Mouse (Mus musculus): ENCODE results near the gene Gm14137.
A peak's percentile ranks its signal among the peaks of the same experiment; 100 is the strongest.

Gene Gm14137

DNA sequence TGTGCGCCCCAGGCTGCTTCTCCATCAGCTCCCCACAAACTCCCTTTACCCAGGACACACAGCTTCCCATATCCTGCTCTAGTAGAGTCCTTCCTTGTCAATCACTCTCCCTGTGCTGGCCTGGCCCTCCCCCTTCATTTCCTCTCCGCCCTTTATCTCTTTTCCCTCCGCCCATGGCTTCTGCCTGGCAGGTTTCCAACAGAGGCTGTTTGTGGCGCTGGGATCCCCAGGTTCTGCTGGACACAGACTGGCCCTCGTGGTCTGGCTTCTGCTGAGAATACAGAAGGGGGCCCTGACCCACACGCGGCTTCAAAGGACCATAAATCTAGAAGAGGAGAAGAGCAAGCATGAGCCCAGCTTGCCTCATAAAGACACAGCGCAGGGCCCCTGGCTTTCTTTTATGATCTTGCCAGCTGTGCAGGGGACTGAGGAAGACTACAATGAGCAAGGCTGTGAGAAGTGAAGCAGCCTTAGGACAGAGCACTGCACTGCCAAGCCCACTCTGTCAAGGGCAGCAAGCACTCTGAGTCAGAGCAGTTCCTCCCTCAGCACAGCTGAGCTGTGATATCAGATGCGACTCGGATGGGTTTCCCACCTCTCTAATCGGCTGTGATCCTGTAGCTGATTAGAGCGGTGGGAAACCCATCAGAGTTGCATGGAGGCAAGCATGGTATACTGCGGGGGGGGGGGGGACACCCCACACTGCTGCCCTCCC, 1.3 kb upstream of the Gm14137 start:
- peak; percentile 70 for DNase-seq (ENCODE audit: inconsistent ontology term)

DNA sequence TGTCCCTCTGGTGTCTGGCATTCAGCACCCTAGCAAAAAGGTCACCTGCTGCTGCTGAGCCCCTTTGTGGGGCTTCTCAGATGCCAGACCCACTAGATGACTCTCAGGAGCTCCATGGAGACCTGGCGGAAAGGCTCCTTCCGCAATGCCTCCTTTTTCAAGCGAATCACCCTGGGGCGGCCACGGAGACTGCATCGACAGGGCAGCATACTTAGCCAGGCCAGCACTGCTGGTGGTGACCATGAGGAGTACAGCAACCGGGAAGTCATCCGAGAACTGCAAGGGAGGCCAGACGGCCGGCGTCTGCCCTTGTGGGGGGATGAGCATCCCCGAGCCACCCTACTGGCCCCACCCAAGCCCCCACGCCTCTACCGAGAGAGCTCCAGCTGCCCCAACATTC, 557 bp downstream of the Gm14137 start:
- no peak for DNase-seq (ENCODE audit: inconsistent ontology term)

DNA sequence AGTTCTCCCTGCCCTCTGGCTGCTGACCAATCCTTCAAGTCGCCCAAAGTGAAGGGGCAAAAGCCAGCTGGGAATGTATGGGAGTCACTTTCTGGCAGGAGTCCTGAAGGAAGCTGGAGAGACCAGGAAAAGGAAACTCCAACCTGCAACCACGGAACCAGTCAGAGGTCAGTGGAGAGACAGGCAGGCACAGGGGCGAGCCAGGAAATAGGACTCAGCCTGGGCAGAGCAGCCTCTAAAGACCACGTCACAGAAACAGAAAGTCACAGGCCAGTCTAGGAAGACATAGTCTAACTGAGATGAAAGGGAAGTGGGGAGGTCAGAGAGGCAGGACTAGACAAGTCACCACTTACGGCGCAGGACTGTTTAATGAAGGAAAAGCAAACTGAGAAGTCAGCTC, 1.3 kb downstream of the Gm14137 start:
- DNase-seq (ENCODE audit: inconsistent ontology term), result no peak

DNA sequence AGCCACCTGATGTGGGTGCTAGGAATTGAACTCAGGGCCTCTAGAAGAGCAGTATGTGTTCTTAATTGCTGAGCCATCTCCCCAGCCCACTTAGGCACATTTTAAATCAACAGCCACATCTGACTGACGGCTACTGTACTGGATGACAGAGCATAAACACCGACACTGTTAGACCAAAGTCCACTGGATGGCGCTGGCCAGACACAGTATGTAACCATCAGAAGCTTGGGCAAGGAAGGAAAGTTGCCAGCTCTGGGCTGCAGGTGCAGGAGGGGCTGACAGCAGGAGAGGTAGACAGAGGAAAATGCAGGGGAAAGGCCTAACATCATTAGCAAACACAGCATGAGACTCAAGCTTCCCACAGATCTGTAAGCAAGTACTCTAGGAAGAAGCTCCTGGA, 2.5 kb downstream of the Gm14137 start:
- DNase-seq (ENCODE audit: inconsistent ontology term), result no peak

DNA sequence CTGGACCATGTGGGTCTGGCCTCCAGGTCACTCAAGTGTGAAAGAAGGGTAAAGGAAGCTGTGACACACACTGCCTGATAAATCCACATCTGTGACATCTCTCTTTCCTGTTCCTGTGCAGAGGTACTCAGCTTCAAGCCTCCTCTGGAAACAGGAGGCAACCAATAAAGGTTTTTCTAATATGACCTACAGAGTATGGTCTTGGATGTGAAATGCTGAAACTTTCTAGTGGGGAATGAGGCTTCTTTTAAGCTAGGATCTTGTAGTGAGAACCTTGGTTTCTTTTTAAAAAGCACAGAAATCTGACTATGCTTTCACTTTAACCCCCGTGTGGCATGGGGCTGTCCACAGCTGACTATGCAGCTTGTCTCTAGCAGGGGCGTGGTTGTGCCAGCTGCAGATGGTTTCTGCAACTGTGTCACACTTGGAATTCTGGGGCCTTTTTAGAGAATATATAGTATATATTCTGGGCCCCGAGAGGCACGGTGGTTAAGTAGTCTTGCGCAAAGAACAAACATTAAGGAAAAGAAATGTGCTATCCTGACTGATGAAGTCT, 3.2 kb downstream of the Gm14137 start:
- no peak for DNase-seq (ENCODE audit: inconsistent ontology term)

DNA sequence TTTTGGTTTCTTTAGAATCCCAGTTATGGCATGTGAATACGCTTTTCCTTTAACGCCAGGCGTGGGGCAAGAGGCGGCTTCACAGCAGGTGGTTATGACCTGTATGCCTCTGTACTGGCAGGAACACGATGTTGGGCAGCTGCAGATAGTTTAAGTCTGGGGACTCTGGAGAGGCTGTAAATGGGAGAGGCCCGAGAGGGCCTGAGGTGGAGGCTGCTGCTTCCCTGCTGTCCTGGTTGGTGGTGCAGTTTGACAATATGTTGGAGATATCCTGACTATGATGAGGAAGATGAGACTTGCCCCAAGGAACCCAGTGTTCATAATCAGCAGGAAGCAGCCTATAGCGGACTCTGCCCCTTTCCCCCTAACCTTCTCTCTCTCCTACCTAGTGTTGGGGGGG, 8.6 kb downstream of the Gm14137 start:
- DNase-seq (ENCODE audit: inconsistent ontology term), result no peak

DNA sequence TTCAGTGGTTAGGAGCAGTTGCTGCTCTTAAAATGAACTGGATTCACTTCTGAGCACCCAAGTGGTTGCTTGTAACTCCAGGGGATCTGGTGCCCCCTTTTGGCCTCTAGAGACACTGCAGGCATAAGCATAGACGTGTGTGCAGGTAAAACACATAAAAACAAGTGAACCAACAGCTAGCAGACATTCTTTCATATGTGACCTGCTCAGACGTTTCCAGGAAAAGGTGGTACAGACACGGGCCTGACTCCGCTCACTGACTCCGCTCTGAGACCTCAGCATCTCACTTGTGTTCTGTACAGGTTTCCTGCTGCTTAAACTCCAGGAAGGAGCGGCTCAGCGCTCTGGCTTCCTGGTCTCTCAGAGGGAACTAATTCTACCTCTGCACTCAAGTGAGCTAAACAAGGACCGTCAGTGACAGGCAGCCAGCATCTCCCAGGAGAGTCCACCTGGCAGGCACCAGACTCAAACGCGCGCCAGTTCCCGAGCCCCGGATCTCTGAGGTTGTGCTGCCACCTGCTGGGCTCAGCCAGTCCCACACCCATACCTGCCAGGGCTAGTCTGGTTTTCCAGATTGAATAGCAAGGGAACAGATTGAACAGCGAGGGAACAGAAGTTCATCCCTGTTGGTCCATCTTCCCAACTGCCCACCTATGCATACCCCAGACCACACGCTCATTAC, 14.9 kb downstream of the Gm14137 start:
- peak; percentile 78 for DNase-seq (ENCODE audit: inconsistent ontology term)

DNA sequence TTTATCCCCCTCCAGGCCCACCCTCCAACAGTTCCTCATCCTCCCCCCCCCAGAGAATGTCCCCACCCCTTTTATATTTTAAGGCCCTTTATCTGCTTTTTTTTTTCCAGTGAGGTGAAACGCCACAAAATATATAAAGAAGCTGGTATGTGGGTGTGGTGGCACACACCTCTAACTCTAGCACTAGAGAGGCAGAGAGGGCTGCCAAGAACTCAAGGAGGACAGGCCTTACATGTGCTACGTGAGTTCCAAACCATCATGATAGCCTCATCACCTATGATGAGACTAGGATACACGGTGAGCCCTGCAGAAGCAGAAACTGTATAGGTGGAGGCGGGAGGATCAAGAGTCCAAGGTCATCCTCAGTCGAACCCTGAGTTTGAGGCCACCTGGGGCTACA, 16.7 kb downstream of the Gm14137 start:
- DNase-seq (ENCODE audit: inconsistent ontology term), result no peak

DNA sequence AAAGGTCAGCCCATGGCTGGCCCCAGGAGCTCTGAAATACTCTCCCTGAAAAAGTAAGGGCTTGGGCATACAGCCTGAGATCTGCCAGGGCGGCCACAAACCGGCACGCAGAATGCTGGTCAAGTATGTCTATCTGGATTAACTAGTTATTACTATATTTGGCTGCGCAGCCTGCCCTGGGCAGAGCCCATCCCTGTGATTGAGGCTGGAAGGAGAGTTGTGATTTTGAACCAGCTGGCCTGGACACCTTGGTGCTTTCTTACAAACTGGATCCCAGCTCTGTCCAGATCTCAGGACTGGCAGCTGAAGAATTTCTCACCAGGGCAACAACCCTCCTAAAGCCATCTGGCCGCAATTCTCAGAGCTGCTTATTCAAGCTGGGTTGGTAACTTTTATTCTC, 19.8 kb downstream of the Gm14137 start:
- DNase-seq (ENCODE audit: inconsistent ontology term), result no peak

DNA sequence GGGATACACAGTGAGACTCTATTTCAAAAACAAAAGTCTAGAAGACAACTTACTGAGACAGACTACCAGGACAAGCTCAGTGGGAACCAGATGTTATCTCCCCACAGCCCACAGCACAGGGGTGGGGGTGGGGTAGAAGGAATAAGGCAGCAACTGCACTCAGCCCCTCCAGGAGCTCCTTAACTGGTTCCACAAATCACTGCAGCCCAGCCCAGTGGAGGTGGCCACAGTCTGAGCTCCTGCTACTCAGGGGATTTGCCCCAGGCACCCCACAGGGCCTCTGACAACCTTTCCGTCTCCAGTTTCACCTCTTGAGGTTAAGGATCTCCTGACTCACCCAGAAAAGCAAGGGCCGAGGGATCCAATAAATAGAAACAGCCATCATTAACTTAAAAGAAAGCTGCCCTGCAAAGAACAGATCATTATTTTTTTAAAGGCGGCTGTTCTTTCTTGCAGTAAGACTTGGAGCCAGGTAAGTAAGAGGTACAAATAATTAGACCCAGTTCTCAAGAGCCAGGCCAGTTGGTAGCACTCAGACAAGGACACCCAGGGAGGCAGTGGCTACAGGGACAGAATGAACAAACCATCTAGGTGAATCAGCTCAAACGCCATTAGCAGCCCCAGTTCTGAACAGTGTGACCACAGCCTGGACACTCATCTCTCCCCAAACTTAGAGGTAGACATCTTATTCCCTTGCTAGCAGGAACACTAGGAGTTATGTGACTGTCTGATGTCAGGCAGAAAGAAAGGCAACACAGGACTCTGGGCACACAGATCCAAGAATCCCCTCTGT, 22.2 kb downstream of the Gm14137 start:
- no peak for DNase-seq (ENCODE audit: inconsistent ontology term)

GRCm38 (mm10) chr2:119197493-119197892, 23.2 kb downstream of the Gm14137 start:
- DNase-seq (ENCODE audit: inconsistent ontology term), result no peak

DNA sequence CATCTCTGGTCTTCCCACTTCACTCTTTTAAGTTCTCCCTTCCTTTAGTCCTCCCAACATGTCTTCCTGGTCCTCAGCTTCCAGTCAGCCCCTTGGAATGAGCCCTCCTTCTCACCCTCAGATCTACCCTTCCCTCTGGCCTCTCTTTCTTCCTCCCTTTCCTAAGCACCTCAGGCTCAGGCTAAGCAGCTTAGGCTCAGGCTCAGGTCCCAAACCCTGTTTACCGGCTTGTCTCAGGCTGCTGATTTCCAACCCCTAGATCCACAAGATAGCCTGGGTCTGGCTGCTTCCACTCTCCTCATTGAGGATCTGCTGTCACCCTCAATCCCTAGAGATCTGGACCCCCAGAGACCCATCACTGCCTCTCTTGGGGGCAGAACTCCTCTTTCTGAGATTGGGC, 23.7 kb downstream of the Gm14137 start:
- DNase-seq (ENCODE audit: inconsistent ontology term), result no peak

DNA sequence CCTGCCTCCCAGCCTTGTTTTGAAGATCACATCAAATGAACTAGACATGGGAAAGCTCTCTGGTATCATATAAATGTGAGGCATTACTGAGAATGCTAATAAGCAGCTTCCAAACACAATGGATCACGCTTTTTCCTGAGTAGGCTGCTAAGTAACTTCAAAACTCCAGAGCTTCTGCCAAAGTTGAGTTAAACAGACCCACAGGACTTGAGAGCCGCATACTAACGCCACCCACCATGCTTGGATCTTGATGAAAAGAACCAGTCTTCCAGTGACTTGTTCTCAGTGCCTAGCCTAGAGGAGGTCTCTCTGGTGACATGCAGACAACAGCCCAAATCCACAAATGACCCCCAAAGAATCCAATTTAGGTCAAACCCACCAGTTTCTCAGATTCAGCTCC, 24.6 kb downstream of the Gm14137 start:
- peak; percentile 43 for DNase-seq (ENCODE audit: inconsistent ontology term)

- DNase-seq (ENCODE audit: inconsistent ontology term), result no peak
These were observed 28.7 kb downstream of the Gm14137 start for GRCm38 (mm10) chr2:119202914-119203453.

DNA sequence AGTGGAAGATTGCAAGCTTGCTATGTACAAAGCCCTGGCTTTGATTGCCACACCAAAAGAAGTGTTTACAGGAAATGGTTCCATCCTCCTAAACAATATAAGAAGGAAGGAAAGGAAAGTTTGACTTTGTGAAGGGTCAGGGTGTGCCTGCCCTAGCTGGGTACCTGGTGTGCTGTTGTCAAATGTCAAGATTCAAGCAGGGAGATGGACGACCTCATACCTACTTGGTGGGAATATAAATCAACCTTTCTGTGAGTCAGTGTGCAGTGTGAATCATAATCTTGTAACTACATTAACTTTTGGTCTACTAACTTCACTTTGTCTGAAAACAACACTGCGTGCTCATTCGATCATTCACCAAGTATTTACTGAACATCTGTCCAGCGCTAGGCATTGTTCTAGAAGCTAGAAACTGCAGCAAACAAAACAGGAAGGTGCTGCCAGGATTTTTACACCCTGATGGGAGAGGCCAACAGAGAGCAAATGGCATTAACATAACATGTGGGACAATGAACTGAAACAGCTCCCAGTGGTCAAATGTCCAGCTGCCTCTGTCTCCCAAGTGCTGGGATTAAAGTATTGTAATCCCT, 29.7 kb downstream of the Gm14137 start:
- DNase-seq (ENCODE audit: inconsistent ontology term), result no peak

DNA sequence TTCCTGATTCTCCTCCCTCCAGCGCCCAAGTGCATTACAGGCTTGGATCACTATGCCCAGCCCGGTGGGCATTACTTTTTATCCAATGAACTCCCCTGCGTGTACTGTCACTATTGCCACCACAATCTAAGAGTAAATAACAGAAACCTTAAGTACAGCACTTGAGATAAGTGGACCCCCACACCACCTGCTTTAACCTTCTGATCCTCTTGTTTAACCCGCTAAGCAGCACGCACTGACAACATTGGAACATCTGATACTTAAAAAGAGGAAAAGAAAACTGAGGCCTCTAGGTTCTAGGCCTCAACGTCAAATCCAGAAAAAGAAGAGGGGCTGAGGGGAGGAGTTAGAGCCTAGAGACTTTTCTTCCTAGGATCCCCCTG, 33.6 kb downstream of the Gm14137 start:
- no peak for DNase-seq (ENCODE audit: inconsistent ontology term)

- DNase-seq (ENCODE audit: inconsistent ontology term), result peak; percentile 96
These were observed 34.3 kb downstream of the Gm14137 start, which contains the start of the genes Zfyve19 and Dnajc17 for GRCm38 (mm10) chr2:119208344-119209175. Gene Zfyve19 (plus strand): TSS chr2:119208617. Gene Dnajc17 (minus strand): TSS chr2:119208795.

DNA sequence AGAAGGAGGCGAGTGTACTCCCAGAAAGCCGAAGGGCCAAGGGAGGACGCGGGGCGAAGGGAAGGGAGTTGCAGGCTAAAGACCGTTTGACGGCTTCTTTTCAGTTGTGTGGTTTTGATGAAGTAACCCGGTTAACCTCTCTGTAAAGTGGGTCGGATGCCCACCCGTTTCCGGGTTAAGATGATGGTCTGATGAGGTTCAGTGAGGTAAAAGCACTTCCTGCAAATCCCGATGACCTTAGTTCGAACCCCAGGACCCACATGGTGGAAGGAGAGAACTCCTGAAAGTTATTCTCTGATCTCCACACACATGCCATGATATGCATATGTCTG, 34.8 kb downstream of the Gm14137 start:
- DNase-seq (ENCODE audit: inconsistent ontology term), result no peak
